Mouse (Mus musculus) hindbrain, embryonic 13.5 days (tissue): ENCODE measurements around the gene Stard10. TPM values are rescaled to one million over a fixed set of nuclear protein-coding genes. Genes with fewer than 3 reads are reported as not detected.
A peak's percentile ranks its signal among the peaks of the same experiment; 100 is the strongest.

Source experiments
- ATAC-seq: fragments of 200-750 bp; cut with Nextera tagmentation; 2 replicates; pipeline ENCODE4 v1.8.0; 2017; ENCODE audit warnings: moderate TSS enrichment; ENCODE audit not compliant: low FRiP score
- H3K27ac ChIP-seq: fragments of 300-500 bp; sonication (generic); 2 replicates; pipeline ENCODE4 v1.5.1; 2015; ENCODE audit warnings: inconsistent platforms, mild to moderate bottlenecking, moderate library complexity
- H3K27me3 ChIP-seq: fragments of 300-500 bp; sonication (generic); 2 replicates; pipeline ENCODE4 v1.6.1; 2015; ENCODE audit warnings: mild to moderate bottlenecking, inconsistent platforms
- H3K36me3 ChIP-seq: fragments of 300-500 bp; sonication (generic); 2 replicates; pipeline ENCODE4 v1.6.1; 2015; ENCODE audit warnings: mild to moderate bottlenecking, inconsistent platforms
- H3K4me1 ChIP-seq: fragments of 300-500 bp; sonication (generic); replicated peaks from 2 replicates; pipeline ENCODE4 v1.6.1; 2015; ENCODE audit warnings: inconsistent platforms
- H3K4me2 ChIP-seq: fragments of 300-500 bp; sonication (generic); 2 replicates; pipeline ENCODE4 v1.6.1; 2015; ENCODE audit warnings: inconsistent platforms, mild to moderate bottlenecking, moderate library complexity
- H3K4me3 ChIP-seq: fragments of 300-500 bp; sonication (generic); 2 replicates; pipeline ENCODE4 v1.5.1; 2015; ENCODE audit warnings: mild to moderate bottlenecking, inconsistent platforms
- H3K9ac ChIP-seq: fragments of 300-500 bp; sonication (generic); 2 replicates; pipeline ENCODE4 v1.6.1; 2015; ENCODE audit warnings: mild to moderate bottlenecking, inconsistent platforms
- H3K9me3 ChIP-seq: fragments of 300-500 bp; sonication (generic); 2 replicates; pipeline ENCODE4 v1.6.1; 2016; ENCODE audit warnings: inconsistent platforms
- WGBS: fragments of 180-500 bp; shearing (Covaris S2); methylation state at CpG from one replicate; pipeline ENCODE4 v1.1.7; 2015; 5-methylcytosine and 5-hydroxymethylcytosine counted together
- polyA plus RNA-seq: library from polyadenylated mRNA; unstranded; fragments of >200 nt; fragmentation: Nextera tagmentation; extraction: Ambion mirVana; gene quantifications from 2 replicates; pipeline ENCODE4 v1.2.1, GENCODE M21; 2015

Stard10 gene
- 9.7 and 10.0 TPM in 2 replicates for polyA plus RNA-seq

- Histone ChIP-seq H3K36me3 (no peaks in the 10 kb centered on the region), H3K27ac (no peak within 1 kb of the TSS), H3K9me3 (no peaks in the 10 kb centered on the region), H3K27me3 (peaks cover 34% of the 10 kb centered on the region), H3K4me3 (no peak within 1 kb of the TSS), H3K9ac (no peak within 1 kb of the TSS), H3K4me1 (peaks cover 16% of the 10 kb centered on the region), H3K4me2 (no peak within 1 kb of the TSS)
- no peak for ATAC-seq
- 78% methylated on average over 3 of the region's 3 CpGs for WGBS
Measured at GRCm38 (mm10) chr7:101317014-101317413, at the start of gene Stard10. Gene Stard10, plus strand, starts transcription at chr7:101317086.

- H3K27me3 ChIP-seq, result no peaks in the 10 kb centered on the region
- H3K4me1 ChIP-seq, result 0 out of 2 replicates have a peak, but pooled peaks cover 2% of the 10 kb centered on the region
- H3K9me3 ChIP-seq, result no peaks in the 10 kb centered on the region
- 89% methylated on average over 3 of the region's 3 CpGs for WGBS
- ATAC-seq, result no peak
- peaks cover 19% of the 10 kb centered on the region for H3K36me3 ChIP-seq
- H3K4me3 ChIP-seq, result no peak overlapping the region
- no peak overlapping the region for H3K27ac ChIP-seq
- no peak overlapping the region for H3K4me2 ChIP-seq
- no peak overlapping the region for H3K9ac ChIP-seq
Measured at GRCm38 (mm10) chr7:101267457-101268259, 49.2 kb upstream of the Stard10 start.

- no peak overlapping the region for H3K9ac ChIP-seq
- H3K9me3 ChIP-seq, result no peaks in the 10 kb centered on the region
- peaks cover 34% of the 10 kb centered on the region for H3K36me3 ChIP-seq
- 88% methylated on average over 1 of the region's 1 CpGs for WGBS
- no peak overlapping the region for H3K27ac ChIP-seq
- no peaks in the 10 kb centered on the region for H3K27me3 ChIP-seq
- no peak overlapping the region for H3K4me2 ChIP-seq
- ATAC-seq, result no peak
- no peaks in the 10 kb centered on the region for H3K4me1 ChIP-seq
- H3K4me3 ChIP-seq, result no peak overlapping the region
Measured at GRCm38 (mm10) chr7:101271602-101272001, 45.3 kb upstream of the Stard10 start.

- H3K4me2 ChIP-seq, result no peak overlapping the region
- H3K4me3 ChIP-seq, result no peak overlapping the region
- H3K27ac ChIP-seq, result no peak overlapping the region
- WGBS, result 92% methylated on average over 8 of the region's 8 CpGs
- H3K36me3 ChIP-seq, result peaks cover 44% of the 10 kb centered on the region
- no peaks in the 10 kb centered on the region for H3K4me1 ChIP-seq
- H3K27me3 ChIP-seq, result no peaks in the 10 kb centered on the region
- no peak overlapping the region for H3K9ac ChIP-seq
- no peaks in the 10 kb centered on the region for H3K9me3 ChIP-seq
- no peak for ATAC-seq
Measured at GRCm38 (mm10) chr7:101272466-101273160, 44.3 kb upstream of the Stard10 start.

GRCm38 (mm10) chr7:101282721-101283120, 34.2 kb upstream of the Stard10 start:
- Histone ChIP-seq H3K36me3 (peaks cover 77% of the 10 kb centered on the region), H3K27ac (no peak overlapping the region), H3K4me1 (no peaks in the 10 kb centered on the region), H3K9ac (no peak overlapping the region), H3K4me2 (no peak overlapping the region), H3K27me3 (no peaks in the 10 kb centered on the region), H3K4me3 (no peak overlapping the region), H3K9me3 (no peaks in the 10 kb centered on the region)
- no peak for ATAC-seq
- 94% methylated on average over 3 of the region's 3 CpGs for whole genome bisulfite sequencing

GRCm38 (mm10) chr7:101284504-101284903, 32.4 kb upstream of the Stard10 start:
- H3K27ac ChIP-seq, result no peak overlapping the region
- H3K9me3 ChIP-seq, result no peaks in the 10 kb centered on the region
- WGBS, result 97% methylated on average over 1 of the region's 1 CpGs
- peaks cover 67% of the 10 kb centered on the region for H3K36me3 ChIP-seq
- no peak overlapping the region for H3K4me2 ChIP-seq
- ATAC-seq, result no peak
- H3K27me3 ChIP-seq, result no peaks in the 10 kb centered on the region
- H3K4me3 ChIP-seq, result no peak overlapping the region
- 0 out of 2 replicates have a peak, but pooled peaks cover 3% of the 10 kb centered on the region for H3K4me1 ChIP-seq
- H3K9ac ChIP-seq, result no peak overlapping the region

GRCm38 (mm10) chr7:101286891-101287290, 30.0 kb upstream of the Stard10 start:
- H3K4me1 ChIP-seq, result 0 out of 2 replicates have a peak, but pooled peaks cover 3% of the 10 kb centered on the region
- H3K9ac ChIP-seq, result no peak overlapping the region
- WGBS, result 88% methylated on average over 4 of the region's 4 CpGs
- no peak for ATAC-seq
- H3K4me3 ChIP-seq, result no peak overlapping the region
- H3K27ac ChIP-seq, result 0 out of 2 replicates have a peak overlapping the region, but pooled peaks have one; percentile 23
- peaks cover 71% of the 10 kb centered on the region for H3K36me3 ChIP-seq
- H3K9me3 ChIP-seq, result no peaks in the 10 kb centered on the region
- no peaks in the 10 kb centered on the region for H3K27me3 ChIP-seq
- H3K4me2 ChIP-seq, result no peak overlapping the region

- WGBS, result 88% methylated on average over 2 of the region's 2 CpGs
- Histone ChIP-seq H3K36me3 (peaks cover 64% of the 10 kb centered on the region), H3K27me3 (no peaks in the 10 kb centered on the region), H3K4me2 (no peak overlapping the region), H3K4me3 (no peak overlapping the region), H3K9me3 (no peaks in the 10 kb centered on the region), H3K4me1 (0 out of 2 replicates have a peak, but pooled peaks cover 3% of the 10 kb centered on the region), H3K9ac (no peak overlapping the region), H3K27ac (0 out of 2 replicates have a peak overlapping the region, but pooled peaks have one; percentile 6)
- no peak for ATAC-seq
Measured at GRCm38 (mm10) chr7:101287820-101288219, 29.1 kb upstream of the Stard10 start.

- no peak overlapping the region for H3K9ac ChIP-seq
- H3K9me3 ChIP-seq, result no peaks in the 10 kb centered on the region
- no peak overlapping the region for H3K4me3 ChIP-seq
- 0 out of 2 replicates have a peak, but pooled peaks cover 3% of the 10 kb centered on the region for H3K4me1 ChIP-seq
- H3K4me2 ChIP-seq, result no peak overlapping the region
- H3K27ac ChIP-seq, result no peak overlapping the region
- H3K36me3 ChIP-seq, result peaks cover 58% of the 10 kb centered on the region
- H3K27me3 ChIP-seq, result no peaks in the 10 kb centered on the region
- ATAC-seq, result no peak
- 44% methylated on average over 4 of the region's 4 CpGs for WGBS
Measured at GRCm38 (mm10) chr7:101288436-101288835, 28.4 kb upstream of the Stard10 start.

- no peak for ATAC-seq
- WGBS, result 93% methylated on average over 10 of the region's 10 CpGs
- H3K9me3 ChIP-seq, result no peaks in the 10 kb centered on the region
Measured at GRCm38 (mm10) chr7:101290401-101290800, 26.5 kb upstream of the Stard10 start.

GRCm38 (mm10) chr7:101291211-101291610, 25.7 kb upstream of the Stard10 start:
- Histone ChIP-seq H3K27me3 (no peaks in the 10 kb centered on the region), H3K9ac (no peak overlapping the region), H3K4me3 (no peak overlapping the region), H3K4me2 (no peak overlapping the region), H3K27ac (no peak overlapping the region), H3K36me3 (peaks cover 40% of the 10 kb centered on the region), H3K9me3 (no peaks in the 10 kb centered on the region), H3K4me1 (peaks cover 7% of the 10 kb centered on the region)
- no peak for ATAC-seq
- 91% methylated on average over 5 of the region's 5 CpGs for WGBS

More at GRCm38 (mm10) chr7:101290401-101290800, 26.5 kb upstream of the Stard10 start:
- Histone ChIP-seq H3K9ac (no peak overlapping the region), H3K4me3 (no peak overlapping the region), H3K36me3 (peaks cover 48% of the 10 kb centered on the region), H3K27ac (no peak overlapping the region), H3K4me2 (no peak overlapping the region), H3K4me1 (0 out of 2 replicates have a peak, but pooled peaks cover 3% of the 10 kb centered on the region), H3K27me3 (no peaks in the 10 kb centered on the region)

GRCm38 (mm10) chr7:101291641-101292040, 25.2 kb upstream of the Stard10 start:
- ATAC-seq, result no peak
- Histone ChIP-seq H3K4me2 (no peak overlapping the region), H3K36me3 (peaks cover 35% of the 10 kb centered on the region), H3K4me1 (peaks cover 10% of the 10 kb centered on the region), H3K27ac (no peak overlapping the region), H3K27me3 (no peaks in the 10 kb centered on the region), H3K9me3 (no peaks in the 10 kb centered on the region), H3K4me3 (no peak overlapping the region), H3K9ac (no peak overlapping the region)
- 92% methylated on average over 8 of the region's 8 CpGs for WGBS
